Mouse (Mus musculus): ENCODE data around the gene Abcb9.

Abcb9 gene

DNA sequence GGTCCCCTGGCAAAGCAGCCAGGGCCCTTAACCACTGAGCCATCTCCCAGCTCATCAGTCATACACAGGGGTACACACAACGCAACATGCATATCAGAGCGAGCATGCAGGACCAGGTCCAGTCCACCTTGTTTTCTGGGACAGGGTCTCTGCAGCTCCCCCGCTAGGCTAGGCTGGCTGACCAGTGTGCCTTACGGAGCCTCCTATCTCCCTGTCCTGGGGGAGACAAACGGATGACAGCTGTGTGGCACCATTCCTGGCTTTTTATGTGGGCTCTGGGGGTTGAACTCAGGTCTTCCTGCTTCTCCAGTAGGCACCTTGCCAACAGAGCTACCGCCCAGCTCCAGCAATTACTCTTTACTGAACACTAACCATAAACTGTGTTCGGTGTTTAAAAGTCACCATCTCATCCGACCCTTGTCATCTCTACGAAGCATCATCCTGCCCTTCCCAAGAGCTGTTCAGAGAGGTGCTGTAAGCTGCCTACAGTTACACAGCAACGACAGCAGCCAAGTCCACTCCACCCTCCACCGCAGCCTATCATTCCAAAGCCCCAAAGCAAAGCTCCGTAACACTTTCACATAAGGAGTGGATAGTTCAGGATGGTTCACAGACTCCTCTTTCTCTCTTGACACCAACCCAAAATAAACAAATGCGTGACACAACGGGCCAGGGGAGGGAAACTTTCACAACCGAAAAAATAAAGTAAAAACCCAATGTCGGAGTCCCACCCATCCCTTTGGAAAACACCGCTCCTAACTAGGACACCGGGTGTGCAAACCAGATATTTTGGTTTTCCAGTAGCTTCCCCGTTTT lies 66.2 kb downstream of the Abcb9 start:
- no peak for DNase-seq

DNA sequence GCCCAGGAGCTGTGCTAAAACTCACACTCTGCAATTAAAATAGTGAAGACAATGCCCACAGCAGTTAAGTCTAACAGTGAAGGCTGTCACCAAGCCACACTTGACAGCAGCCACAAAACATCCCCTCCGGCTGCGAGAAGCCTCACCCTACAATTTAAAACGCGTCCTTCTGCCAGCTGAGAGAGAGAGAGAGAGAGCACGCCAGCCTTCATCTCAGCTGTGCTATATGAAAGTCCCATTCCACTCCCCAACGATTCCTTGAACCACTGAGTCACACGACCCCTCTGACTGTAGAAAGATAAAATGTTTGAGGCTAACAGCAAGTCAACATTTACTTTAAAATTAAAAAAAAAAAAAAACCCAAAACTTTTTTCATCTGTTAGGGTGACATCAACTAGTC lies 66.9 kb downstream of the Abcb9 start:
- DNase-seq: no peak

DNA sequence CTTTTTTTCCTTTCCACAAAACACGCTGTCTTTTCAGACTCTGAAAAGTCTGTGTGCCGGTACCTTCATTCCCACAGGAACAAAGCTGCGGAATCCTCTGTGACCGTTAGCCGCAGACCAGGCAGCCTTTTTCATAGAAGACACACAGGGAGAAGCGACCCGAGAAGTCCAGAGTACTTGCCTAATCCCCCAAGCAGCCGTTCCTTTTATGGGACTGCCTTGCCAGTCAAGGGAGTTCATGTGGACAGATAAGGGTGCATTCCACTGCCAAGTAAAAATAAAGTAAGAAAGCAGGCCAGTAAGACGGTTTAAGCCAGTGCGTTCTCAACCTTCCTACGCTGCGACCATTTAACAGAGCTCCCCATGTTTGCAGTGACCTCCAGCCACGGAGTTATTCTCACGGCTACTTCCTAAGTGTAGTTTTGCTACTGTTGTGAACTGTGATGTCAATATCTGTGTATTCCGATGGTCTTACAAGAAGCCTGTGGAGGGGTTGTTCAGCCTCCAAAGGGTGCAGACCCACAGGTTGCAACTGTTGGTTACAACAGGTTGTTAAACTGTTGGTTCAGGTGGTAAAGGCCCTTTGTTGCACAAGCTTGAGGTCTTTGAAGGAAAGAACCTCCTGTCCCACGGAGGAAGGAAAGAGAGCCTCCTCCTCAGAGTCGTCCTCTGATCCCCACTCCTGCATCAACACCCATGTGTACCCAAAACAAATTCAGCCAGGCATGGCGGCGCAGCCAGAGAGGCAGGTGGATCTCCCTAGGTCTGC lies 67.7 kb downstream of the Abcb9 start:
- no peak for DNase-seq

DNA sequence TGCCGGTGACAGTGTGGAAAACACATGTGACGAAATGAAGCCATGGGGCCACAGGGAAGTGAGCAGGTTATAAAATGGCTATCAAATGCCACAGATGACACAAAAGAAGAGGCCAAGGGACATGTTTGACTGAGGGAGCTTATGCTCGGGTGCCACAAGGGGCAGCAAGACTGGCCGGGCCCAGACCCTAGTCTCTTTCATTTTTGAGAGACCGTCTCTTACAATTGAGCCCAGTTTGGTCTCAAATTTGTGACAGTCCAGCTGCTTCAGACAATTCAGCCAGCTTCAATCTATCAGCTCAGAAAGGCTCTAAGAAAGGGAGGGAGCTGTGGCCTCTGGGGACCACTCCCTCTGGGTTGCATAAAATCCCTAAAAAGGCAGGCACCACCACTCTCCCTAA lies 69.0 kb downstream of the Abcb9 start:
- DNase-seq: no peak

DNA sequence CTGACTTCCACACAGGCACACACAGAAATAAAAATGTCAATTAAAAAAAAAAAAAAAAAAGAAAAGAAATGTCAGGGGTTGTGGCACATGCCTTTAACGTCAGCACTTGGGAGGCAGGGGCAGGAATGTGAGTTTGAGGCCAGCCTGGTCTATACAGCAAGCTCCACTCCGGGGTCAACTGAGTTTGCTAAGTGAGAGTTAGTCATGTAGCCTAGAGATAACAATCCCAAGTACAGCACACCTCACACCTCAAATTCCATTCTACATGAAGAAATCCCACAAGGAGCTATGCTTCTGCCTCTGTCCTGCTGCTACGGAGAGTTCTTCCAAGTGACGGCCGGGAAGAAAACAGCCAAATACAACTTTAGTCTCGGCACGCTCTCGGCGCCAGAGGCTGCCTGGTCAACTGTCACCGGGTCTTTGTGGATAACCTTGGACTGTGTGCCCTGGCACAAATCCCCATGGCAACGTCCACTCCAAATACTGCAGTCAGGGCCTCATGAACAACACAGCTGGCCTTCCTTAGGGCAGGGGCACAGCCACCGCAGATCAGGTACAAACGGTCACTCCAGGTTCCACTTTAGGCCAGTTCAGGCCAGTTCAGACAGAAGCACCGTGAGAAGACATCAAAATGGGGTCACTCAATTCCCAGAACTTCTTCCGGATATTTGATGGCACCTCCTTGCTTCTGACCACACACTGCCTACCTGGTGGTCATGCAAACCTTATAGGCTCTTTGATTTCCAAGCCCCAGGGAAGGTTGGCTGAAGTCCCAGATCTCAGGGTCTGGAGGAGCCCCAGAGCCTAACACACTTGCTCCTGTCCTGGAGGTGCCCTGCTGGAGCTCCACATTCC lies 69.8 kb downstream of the Abcb9 start:
- DNase-seq: peak; percentile 97

DNA sequence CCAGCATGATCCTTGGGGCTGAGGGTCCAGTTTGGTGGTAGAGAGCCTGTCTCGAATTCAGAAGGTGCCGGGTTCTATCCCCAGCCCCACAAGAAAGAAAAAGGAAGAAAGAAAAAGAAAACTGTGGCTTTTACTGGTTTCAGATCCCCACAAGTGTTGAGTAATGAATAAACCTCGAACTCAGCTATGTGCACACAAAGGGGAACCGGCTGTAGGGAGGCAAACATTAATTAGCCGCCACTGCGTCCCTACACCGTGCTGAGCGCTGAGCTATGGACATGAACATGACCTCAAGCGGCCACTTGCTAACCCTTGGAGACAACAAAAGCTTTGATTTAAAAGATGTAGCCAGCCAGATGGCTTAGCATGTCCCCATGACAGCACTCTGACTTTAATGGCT lies 70.5 kb downstream of the Abcb9 start:
- peak; percentile 90 for DNase-seq

DNA sequence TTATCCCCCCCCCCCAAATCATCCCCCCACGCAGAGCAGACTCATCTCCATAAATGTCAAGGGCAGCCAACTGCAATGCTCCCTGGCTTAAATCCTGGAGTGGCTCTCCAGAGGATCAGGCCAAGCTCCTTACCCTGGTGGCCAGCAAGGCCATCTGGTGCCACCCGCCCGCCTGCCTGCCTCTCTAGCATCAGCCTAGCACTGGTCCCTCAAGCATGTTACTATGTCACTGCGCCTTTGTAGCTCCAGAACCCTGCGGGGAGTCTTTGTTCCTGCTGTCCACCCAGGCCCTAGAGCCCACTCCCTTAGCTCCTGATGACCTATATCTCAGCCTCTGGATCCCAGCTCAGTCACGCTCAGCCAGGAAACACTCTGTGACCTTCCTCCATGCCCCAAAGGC lies 70.9 kb downstream of the Abcb9 start:
- peak; percentile 94 for DNase-seq

DNA sequence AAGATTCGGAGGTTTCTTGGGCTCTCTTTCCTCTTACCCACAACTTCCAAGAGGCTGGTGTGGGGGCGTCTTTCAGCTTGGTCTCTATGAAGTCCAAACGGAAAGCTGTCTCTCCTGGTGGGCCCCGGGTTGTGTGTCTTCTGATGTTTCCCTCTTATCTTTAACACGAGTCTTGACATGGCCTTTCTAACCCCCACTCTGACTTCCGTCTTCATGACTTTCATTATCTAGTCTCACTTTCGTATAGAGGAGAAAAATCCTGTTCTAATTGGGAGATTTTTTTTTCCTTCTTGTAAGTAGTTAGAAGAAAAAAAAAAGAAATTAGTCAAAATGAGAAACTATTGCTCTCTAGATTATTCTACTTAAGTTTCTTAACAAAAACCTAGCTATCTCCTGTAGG lies 73.2 kb downstream of the Abcb9 start:
- no peak for DNase-seq

DNA sequence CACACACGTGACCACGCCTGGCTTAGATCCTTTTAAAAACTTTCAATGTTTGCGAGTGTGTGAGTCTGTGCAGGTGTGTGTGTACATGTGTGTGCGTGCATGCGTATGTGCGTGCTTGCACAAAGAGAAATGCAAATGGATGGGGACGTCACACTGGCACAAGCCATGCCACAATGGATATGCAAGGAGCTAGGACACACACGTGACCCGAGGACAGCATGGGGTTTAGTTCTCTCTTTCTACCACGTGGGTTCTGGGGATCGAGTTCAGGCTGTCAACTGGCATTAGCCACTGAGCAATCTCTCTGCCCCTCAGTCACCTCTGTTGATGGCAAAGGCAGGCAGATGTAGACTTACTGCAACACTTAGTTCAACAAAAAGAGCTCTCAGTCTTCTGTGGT lies 73.9 kb downstream of the Abcb9 start:
- DNase-seq: peak; percentile 87

DNA sequence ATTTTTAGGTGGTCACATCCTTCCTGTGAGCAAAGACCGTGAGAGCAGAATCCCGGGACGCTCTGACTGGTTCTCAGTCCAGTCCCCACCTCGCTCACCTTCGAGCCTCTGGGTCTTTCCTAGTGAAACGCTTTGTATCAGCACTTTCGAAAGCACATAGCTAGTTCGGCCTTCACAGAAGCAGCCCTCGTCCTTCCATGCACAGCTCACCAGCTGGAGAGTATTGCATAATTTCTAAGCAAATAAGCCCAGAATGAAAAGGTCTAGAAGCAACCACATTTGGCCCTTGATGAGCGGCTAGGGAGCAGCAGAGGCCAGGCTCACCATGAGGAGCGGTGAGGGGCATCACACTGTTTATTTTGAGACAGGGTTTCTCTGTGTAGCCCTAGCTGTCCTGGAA lies 74.5 kb downstream of the Abcb9 start:
- DNase-seq: peak; percentile 93

DNA sequence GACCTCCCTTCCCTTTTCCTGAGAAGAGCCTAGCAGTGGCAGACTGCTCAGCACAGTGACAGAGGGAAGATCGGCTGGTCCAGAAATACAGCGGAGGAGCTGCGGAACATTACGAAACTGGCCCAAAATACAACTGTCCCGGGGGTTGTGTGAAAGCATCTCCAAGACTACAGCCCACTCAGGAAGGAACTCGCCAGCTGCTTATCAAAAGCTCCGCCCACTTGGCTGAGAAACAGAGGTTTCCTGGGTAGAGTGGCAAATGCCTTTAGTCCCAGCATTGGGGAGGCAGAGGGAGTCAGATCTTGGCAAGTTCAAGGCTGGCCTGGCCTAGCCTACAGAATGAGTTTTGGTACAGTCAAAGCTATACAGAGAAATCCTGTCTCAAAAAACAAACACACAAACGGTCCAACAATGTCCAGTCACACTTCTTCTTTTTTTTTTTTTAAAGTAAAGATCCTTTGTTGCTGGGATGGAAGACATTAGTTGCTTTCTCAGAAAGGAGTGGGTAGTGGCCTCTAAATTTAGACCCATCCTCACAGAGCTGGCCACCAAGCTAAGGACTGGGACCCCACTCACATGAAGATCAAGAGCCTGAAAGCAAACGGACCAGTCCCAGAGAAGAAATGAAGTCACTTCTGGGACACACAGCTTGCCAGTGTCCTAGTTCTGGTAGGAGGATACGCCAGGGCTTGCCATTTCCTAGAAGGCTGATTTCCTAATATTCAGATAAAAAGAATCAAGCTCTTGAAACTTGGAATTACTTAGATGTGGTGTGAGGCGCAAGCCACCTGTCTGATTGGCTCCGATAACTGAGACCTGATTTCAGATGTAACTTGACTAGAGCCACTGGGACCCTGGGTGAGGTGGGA lies 76.0 kb downstream of the Abcb9 start:
- peak; percentile 99 for DNase-seq

DNA sequence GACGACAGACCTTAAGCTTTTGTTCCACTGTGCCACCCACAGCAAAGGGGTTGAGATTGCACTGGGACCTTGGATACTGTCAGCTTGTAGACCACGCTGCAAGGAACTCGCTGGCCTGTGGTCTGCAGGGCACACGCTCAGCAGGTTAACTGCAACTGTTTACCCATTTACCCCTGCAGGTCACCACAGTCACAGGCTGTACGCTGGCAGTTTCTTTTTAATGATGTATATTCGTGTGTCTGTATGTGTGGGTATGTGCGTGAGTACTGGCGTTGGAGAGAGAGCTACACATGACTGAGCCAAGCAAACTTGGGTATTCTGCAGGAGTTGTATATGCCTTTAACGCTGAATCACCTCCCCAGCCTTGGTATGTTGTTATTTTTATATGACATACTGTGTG lies 76.9 kb downstream of the Abcb9 start:
- peak; percentile 82 for DNase-seq

DNA sequence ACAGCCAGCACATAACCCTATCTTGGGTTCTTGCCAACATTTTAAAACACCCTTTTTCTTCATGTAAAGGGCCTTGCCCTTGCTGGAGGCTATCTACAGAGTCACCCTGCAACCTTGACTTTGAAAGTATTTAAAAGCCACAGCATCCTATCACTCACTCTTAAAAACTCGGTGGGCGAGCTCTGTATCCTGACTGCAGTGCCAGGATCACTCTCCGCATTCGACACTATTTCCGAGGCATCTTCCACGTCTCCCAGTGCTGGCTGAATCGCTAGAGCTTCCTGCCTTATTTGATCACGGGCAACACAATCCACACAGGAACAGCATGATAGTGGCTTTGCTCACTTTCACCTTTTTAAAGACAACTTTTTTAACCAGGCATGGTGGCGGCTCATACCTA lies 77.7 kb downstream of the Abcb9 start:
- no peak for DNase-seq

DNA sequence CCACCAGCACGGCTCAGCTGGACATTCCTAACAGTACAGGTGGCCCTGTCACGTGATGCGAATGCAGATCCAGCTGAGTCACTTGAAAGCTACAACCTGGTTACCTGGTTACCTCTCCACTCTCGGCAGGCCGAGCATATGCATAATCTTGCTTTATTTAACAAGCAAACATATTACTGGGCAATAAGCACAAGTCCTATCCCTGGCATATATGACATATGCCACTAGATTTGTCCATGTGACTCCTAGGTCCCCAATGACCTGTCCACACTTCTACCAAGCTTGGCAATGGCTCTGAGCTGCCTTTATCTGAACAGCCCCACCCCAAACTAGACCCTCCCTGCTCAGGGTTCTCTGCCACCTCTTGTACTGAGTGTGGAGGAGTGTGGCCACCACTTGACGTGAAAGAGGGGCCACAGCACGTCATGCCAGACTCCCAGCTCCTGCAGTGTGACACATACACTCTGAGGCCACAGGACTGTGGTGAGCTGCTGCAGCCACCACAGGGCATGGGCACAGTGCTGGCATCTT lies 79.2 kb downstream of the Abcb9 start:
- DNase-seq: peak; percentile 90

DNA sequence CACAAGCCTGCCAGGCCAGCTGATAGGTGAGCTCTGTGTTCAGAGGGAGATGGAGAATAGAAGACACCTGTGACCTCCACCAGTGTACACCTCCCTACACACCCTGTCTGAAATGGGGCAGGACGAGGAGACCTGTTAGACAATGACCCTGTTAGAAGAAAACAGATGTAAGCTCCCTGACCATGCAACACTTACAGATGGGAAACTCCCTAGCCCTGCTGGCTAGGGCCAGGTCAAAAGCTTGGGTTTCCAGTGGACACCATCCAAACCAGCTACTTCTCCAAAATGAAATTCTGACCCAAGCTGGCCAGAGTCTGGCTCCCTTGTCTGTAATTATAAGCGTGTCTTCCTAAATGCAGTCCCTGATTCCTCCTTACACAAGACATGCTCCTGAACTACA lies 79.9 kb downstream of the Abcb9 start:
- DNase-seq: peak; percentile 90

DNA sequence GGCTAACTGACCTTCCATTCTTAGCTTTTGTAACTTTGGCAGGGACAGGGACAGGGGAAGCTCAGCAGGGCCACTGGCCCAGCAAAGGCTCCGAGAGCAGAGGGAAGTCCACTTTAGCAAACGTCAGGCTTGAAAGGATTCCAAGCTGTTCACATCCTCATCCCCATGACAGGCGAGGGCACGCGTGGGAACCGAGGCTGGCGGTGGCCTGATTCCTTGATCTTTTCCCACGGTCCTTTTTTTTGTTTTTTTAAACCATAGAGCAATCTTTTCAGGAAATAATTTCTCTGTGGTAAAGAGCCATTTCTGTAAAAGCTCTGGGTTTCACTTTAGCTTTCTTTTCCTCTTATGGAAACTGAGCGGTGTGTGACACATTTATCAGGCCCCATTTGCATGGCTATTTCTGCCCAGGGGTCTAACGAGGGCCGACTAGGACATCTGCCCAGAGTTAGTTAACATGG lies 80.8 kb downstream of the Abcb9 start:
- peak; percentile 98 for DNase-seq

DNA sequence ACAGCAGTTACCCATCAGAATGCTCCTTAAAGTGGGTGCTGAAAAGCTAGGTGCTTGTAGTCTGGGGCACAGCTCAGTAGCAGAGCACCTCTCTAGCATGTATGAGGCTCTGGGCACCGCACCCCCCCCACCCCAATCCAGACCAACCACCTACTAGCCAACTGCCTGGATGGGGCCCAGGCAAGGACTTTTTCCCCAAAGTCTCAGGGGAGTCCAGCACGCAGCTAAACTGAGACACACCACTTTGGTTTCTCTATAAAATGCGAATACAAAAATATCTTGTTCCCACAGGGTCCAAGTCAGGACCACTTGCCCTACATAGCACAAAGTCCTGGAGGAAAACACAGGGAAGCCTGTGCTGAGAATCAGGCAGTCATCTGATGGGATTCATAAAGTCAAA lies 81.4 kb downstream of the Abcb9 start:
- DNase-seq: no peak

DNA sequence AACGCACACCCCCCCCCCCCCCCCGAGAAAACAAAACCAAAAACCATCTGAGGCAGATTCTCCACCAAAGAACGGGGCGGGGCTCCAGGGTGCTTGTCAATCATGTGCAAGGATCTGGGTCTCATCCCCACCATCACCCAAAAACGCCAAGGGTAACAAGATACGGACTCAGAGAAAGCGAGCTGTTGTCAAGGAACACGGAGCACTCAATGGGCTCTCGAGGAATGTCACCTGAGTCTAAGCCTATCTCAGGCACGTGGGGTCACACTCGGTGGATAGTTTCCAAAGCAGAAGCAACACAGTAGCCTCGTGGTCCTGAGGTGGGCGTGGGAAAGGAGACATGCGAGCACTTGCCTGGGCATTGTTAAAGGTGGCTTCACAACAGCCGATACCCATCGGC lies 81.9 kb downstream of the Abcb9 start:
- DNase-seq: peak; percentile 89

DNA sequence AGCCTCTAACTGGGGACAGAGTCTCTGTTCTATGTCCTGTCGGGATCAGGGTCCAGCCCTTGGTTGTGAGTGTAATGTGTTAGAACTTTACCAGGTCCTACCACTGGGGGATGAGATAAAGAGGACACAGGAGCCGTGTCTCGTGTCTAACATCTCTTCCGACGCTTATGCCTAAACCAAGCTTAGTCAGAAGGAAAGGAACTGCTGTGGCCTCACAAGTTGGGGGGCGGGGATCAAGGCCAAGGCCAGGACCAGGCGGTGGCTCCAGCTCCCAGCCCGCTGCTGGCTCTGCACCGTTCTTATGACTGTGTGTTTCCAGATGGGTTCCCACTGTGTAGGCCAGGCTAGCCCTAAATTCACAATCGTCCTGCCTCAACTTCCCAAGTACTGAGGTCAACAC lies 82.7 kb downstream of the Abcb9 start:
- no peak for DNase-seq

DNA sequence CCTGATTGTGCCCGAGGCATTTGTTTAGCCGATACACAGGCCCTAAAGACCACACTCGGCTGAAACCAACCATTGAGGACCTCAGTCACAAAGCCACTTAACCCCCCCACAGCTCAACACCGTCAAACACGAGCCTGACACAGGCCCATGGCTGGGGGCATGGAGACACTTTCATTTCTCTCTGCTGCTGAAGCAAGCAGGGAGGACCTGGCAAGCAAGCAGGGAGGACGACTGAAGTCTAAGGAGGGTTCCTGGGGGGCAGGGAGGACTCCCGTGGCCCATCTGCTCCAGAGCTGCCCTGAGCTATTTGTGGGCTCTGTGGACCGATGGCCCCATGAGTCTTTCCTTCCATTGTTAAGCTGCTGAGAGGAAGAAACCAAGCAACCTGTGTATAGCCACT lies 83.7 kb downstream of the Abcb9 start:
- peak; percentile 95 for DNase-seq

Data from heart, adult 11 months (tissue).